Mouse (Mus musculus) megakaryocyte, embryonic 14.5 days (primary cell): ENCODE results near the gene Abca4. TPM values are rescaled to one million over a fixed set of nuclear protein-coding genes. Genes with fewer than 3 reads are reported as not detected.

Source experiments
- H3K27me3 ChIP-seq: replicated peaks from 2 replicates; pipeline ENCODE3; 2012; ENCODE audit warnings: inconsistent platforms
- H3K36me3 ChIP-seq: replicated peaks from 2 replicates; pipeline ENCODE3; 2012; ENCODE audit warnings: low read length, inconsistent platforms, mixed read lengths
- H3K4me1 ChIP-seq: 2 replicates; pipeline ENCODE4 v1.6.1; 2012; ENCODE audit warnings: inconsistent platforms
- H3K4me3 ChIP-seq: replicated peaks from 2 replicates; pipeline ENCODE3; 2012; ENCODE audit warnings: moderate library complexity, mild to moderate bottlenecking, inconsistent platforms
- H3K9me3 ChIP-seq: 2 replicates; pipeline ENCODE4 v1.6.1; 2012; ENCODE audit warnings: inconsistent platforms
- FLI1 ChIP-seq: IDR thresholded peaks from 2 replicates; pipeline ENCODE4 v1.6.1; 2012; ENCODE audit warnings: low read length, inconsistent platforms, mixed read lengths
- GATA1 ChIP-seq: IDR thresholded peaks from 3 replicates; pipeline ENCODE4 v1.6.1; 2012; ENCODE audit warnings: mixed read lengths, low read length, inconsistent platforms, borderline replicate concordance
- polyA plus RNA-seq: library from polyadenylated mRNA; stranded (reverse); fragments of >175 nt; gene quantifications from 2 replicates; pipeline ENCODE4 v1.2.3, GENCODE M21; 2012; ENCODE audit warnings: low replicate concordance; ENCODE audit not compliant: insufficient read depth

Abca4 gene
- polyA plus RNA-seq, 1 experiment, result 35.1 TPM

GRCm38 (mm10) chr3:122169616-122170178 lies 125.5 kb downstream of the Abca4 start:
- Histone ChIP-seq H3K4me3 (no peak overlapping the region), H3K4me1 (peaks cover 16% of the 10 kb centered on the region; the same call in 1 of the 2 replicates), H3K9me3 (no peaks in the 10 kb centered on the region), H3K36me3 (peaks cover 95% of the 10 kb centered on the region), H3K27me3 (no peaks in the 10 kb centered on the region)
- TF ChIP-seq FLI1 (no peak), GATA1 (no peak)

- TF ChIP-seq FLI1, result no peak
- H3K9me3 ChIP-seq, result no peaks in the 10 kb centered on the region
- H3K36me3 ChIP-seq, result peaks cover 95% of the 10 kb centered on the region
- no peak overlapping the region for H3K4me3 ChIP-seq
- no peaks in the 10 kb centered on the region for H3K27me3 ChIP-seq
- peaks cover 16% of the 10 kb centered on the region; the same call in 1 of the 2 replicates for H3K4me1 ChIP-seq
These were observed 126.5 kb downstream of the Abca4 start for GRCm38 (mm10) chr3:122170621-122171309.

GRCm38 (mm10) chr3:122173526-122174150 lies 129.4 kb downstream of the Abca4 start:
- Histone ChIP-seq H3K9me3 (no peaks in the 10 kb centered on the region), H3K27me3 (no peaks in the 10 kb centered on the region), H3K36me3 (peaks cover 98% of the 10 kb centered on the region), H3K4me1 (peaks cover 16% of the 10 kb centered on the region; the same call in 1 of the 2 replicates), H3K4me3 (no peak overlapping the region)
- TF ChIP-seq GATA1 (no peak), FLI1 (no peak)

GRCm38 (mm10) chr3:122176018-122176417 lies 131.8 kb downstream of the Abca4 start:
- Histone ChIP-seq H3K4me3 (no peak overlapping the region), H3K9me3 (no peaks in the 10 kb centered on the region), H3K4me1 (peaks cover under 1% of the 10 kb centered on the region; the same call in 1 of the 2 replicates), H3K27me3 (no peaks in the 10 kb centered on the region), H3K36me3 (peaks cover 97% of the 10 kb centered on the region)
- TF ChIP-seq FLI1 (no peak), GATA1 (no peak)

- Histone ChIP-seq H3K9me3 (no peaks in the 10 kb centered on the region), H3K4me1 (no peaks in the 10 kb centered on the region), H3K4me3 (no peak overlapping the region), H3K27me3 (no peaks in the 10 kb centered on the region), H3K36me3 (peaks cover 94% of the 10 kb centered on the region)
- TF ChIP-seq FLI1 (no peak), GATA1 (no peak)
These were observed 132.6 kb downstream of the Abca4 start for GRCm38 (mm10) chr3:122176706-122177390.

- Histone ChIP-seq H3K27me3 (no peaks in the 10 kb centered on the region), H3K36me3 (peaks cover 22% of the 10 kb centered on the region), H3K9me3 (no peaks in the 10 kb centered on the region), H3K4me3 (no peak overlapping the region), H3K4me1 (peaks cover 45% of the 10 kb centered on the region)
- TF ChIP-seq FLI1 (no peak), GATA1 (no peak)
These were observed 139.9 kb downstream of the Abca4 start for GRCm38 (mm10) chr3:122184109-122184508.

- Histone ChIP-seq H3K9me3 (no peaks in the 10 kb centered on the region), H3K4me3 (peak overlapping the region; percentile 23), H3K36me3 (no peaks in the 10 kb centered on the region), H3K27me3 (no peaks in the 10 kb centered on the region), H3K4me1 (peaks cover 58% of the 10 kb centered on the region)
- TF ChIP-seq FLI1, result 0 out of 2 replicates have a peak, but pooled peaks have one; percentile 34
- peak; percentile 82; the same call in 2 of the 3 replicates for TF ChIP-seq GATA1
These were observed 142.7 kb downstream of the Abca4 start for GRCm38 (mm10) chr3:122186975-122187374.

GRCm38 (mm10) chr3:122196621-122197298 lies 152.5 kb downstream of the Abca4 start:
- H3K4me1 ChIP-seq, result peaks cover 37% of the 10 kb centered on the region
- no peaks in the 10 kb centered on the region for H3K27me3 ChIP-seq
- H3K4me3 ChIP-seq, result no peak overlapping the region
- TF ChIP-seq FLI1, result no peak
- no peak for TF ChIP-seq GATA1
- H3K36me3 ChIP-seq, result no peaks in the 10 kb centered on the region
- H3K9me3 ChIP-seq, result no peaks in the 10 kb centered on the region

GRCm38 (mm10) chr3:122198532-122198931 lies 154.3 kb downstream of the Abca4 start:
- H3K9me3 ChIP-seq, result no peaks in the 10 kb centered on the region
- TF ChIP-seq FLI1 (no peak), GATA1 (no peak)
- H3K36me3 ChIP-seq, result no peaks in the 10 kb centered on the region
- H3K27me3 ChIP-seq, result no peaks in the 10 kb centered on the region
- peaks cover 51% of the 10 kb centered on the region for H3K4me1 ChIP-seq
- H3K4me3 ChIP-seq, result no peak overlapping the region

- Histone ChIP-seq H3K4me3 (no peak overlapping the region), H3K27me3 (no peaks in the 10 kb centered on the region), H3K4me1 (peaks cover 54% of the 10 kb centered on the region), H3K36me3 (no peaks in the 10 kb centered on the region), H3K9me3 (no peaks in the 10 kb centered on the region)
- TF ChIP-seq FLI1 (no peak), GATA1 (no peak)
These were observed 154.7 kb downstream of the Abca4 start for GRCm38 (mm10) chr3:122198966-122199381.
